Mouse (Mus musculus) heart, postnatal 0 days (tissue): ENCODE data around the gene Bcar3.

Source experiments
- CTCF ChIP-seq: IDR thresholded peaks from 2 replicates; pipeline ENCODE4 v1.5.1; 2016; ENCODE audit warnings: antibody characterized with exemption, control low read depth, low read depth
- EP300 ChIP-seq: IDR thresholded peaks from 2 replicates; pipeline ENCODE4 v1.6.1; 2016; ENCODE audit warnings: antibody characterized with exemption, low read depth

- TF ChIP-seq EP300 (no peak), CTCF (no peak)
These were observed 93.8 kb downstream of the Bcar3 start for GRCm38 (mm10) chr3:122387771-122388170.
